Mouse (Mus musculus): ENCODE results near the gene Rnf135. TPM values are rescaled to one million over a fixed set of nuclear protein-coding genes. Genes with fewer than 3 reads are reported as not detected.
"Not testable (repeated sequence)": the region's sequence is repeated elsewhere in the genome, so short reads cannot be mapped to it uniquely, and the experiment has no call there.

Rnf135 gene
- 2.6 and 3.1 TPM in 2 replicates for polyA plus RNA-seq (2015; fragmentation: Nextera tagmentation; extraction: Ambion mirVana)

- no peaks in the 10 kb centered on the region for H3K36me3 ChIP-seq
- peak within 1 kb of the TSS; percentile 67 for H3K9ac ChIP-seq (replicated peaks)
- no peaks in the 10 kb centered on the region for H3K9me3 ChIP-seq
- WGBS: 1% methylated on average over 33 of the region's 33 CpGs
- peak within 1 kb of the TSS; percentile 47 for H3K4me3 ChIP-seq (replicated peaks)
- peak within 1 kb of the TSS; percentile 9; the same call in 1 of the 2 replicates for H3K27ac ChIP-seq
- peak; percentile 63 for ATAC-seq
- H3K27me3 ChIP-seq: no peaks in the 10 kb centered on the region
- peak within 1 kb of the TSS; percentile 60 for H3K4me2 ChIP-seq (replicated peaks)
- peaks cover 10% of the 10 kb centered on the region; the same call in 1 of the 2 replicates for H3K4me1 ChIP-seq (replicated peaks)
Observed at GRCm38 (mm10) chr11:80183705-80184255, at the start of gene Rnf135. TSS of gene Rnf135 (plus strand) at chr11:80183851.

GRCm38 (mm10) chr11:80134744-80135143, 48.9 kb upstream of the Rnf135 start:
- ATAC-seq: no peak
- Histone ChIP-seq H3K4me1 (replicated peaks) (no peaks in the 10 kb centered on the region; the same call in 1 of the 2 replicates), H3K4me3 (replicated peaks) (no peak overlapping the region), H3K9ac (replicated peaks) (no peak overlapping the region), H3K27me3 (no peaks in the 10 kb centered on the region), H3K36me3 (peaks cover 51% of the 10 kb centered on the region), H3K9me3 (no peaks in the 10 kb centered on the region), H3K4me2 (replicated peaks) (no peak overlapping the region), H3K27ac (no peak overlapping the region)
- WGBS: 79% methylated on average over 4 of the region's 4 CpGs

GRCm38 (mm10) chr11:80135954-80136683, 47.5 kb upstream of the Rnf135 start:
- peaks cover 5% of the 10 kb centered on the region for H3K4me1 ChIP-seq (replicated peaks)
- WGBS: 88% methylated on average over 11 of the region's 11 CpGs
- peaks cover 52% of the 10 kb centered on the region for H3K36me3 ChIP-seq
- no peak overlapping the region for H3K4me2 ChIP-seq (replicated peaks)
- H3K27ac ChIP-seq: no peak overlapping the region
- H3K27me3 ChIP-seq: no peaks in the 10 kb centered on the region
- H3K9me3 ChIP-seq: no peaks in the 10 kb centered on the region
- no peak overlapping the region for H3K4me3 ChIP-seq (replicated peaks)
- no peak for ATAC-seq
- H3K9ac ChIP-seq (replicated peaks): no peak overlapping the region

GRCm38 (mm10) chr11:80136786-80137185, 46.9 kb upstream of the Rnf135 start:
- 94% methylated on average over 13 of the region's 13 CpGs for WGBS
- Histone ChIP-seq H3K9ac (replicated peaks) (no peak overlapping the region), H3K4me3 (replicated peaks) (no peak overlapping the region), H3K9me3 (no peaks in the 10 kb centered on the region), H3K4me1 (replicated peaks) (peaks cover 9% of the 10 kb centered on the region), H3K4me2 (replicated peaks) (no peak overlapping the region), H3K27ac (no peak overlapping the region), H3K27me3 (no peaks in the 10 kb centered on the region), H3K36me3 (peaks cover 49% of the 10 kb centered on the region)
- ATAC-seq: no peak

GRCm38 (mm10) chr11:80137773-80138172, 45.9 kb upstream of the Rnf135 start:
- H3K4me1 ChIP-seq (replicated peaks): peaks cover 14% of the 10 kb centered on the region
- H3K9ac ChIP-seq (replicated peaks): no peak overlapping the region
- ATAC-seq: no peak
- no peaks in the 10 kb centered on the region for H3K27me3 ChIP-seq
- no peak overlapping the region for H3K27ac ChIP-seq
- no peak overlapping the region for H3K4me2 ChIP-seq (replicated peaks)
- H3K9me3 ChIP-seq: no peaks in the 10 kb centered on the region
- H3K36me3 ChIP-seq: peaks cover 41% of the 10 kb centered on the region
- 90% methylated on average over 5 of the region's 5 CpGs for WGBS
- H3K4me3 ChIP-seq (replicated peaks): no peak overlapping the region

- under 1% methylated on average over 40 of the region's 40 CpGs for WGBS
- no peaks in the 10 kb centered on the region for H3K9me3 ChIP-seq
Observed at GRCm38 (mm10) chr11:80141825-80142521, 41.7 kb upstream of the Rnf135 start, which contains the start of gene Tefm. TSS of gene Tefm (minus strand) at chr11:80142175.

GRCm38 (mm10) chr11:80142872-80143271, 40.8 kb upstream of the Rnf135 start:
- Histone ChIP-seq H3K9ac (replicated peaks) (peak overlapping the region; percentile 88; the same call in 1 of the 2 replicates), H3K4me1 (replicated peaks) (peaks cover 17% of the 10 kb centered on the region), H3K4me2 (replicated peaks) (peak overlapping the region; percentile 73), H3K4me3 (replicated peaks) (peak overlapping the region; percentile 85), H3K27me3 (no peaks in the 10 kb centered on the region), H3K27ac (no peak overlapping the region), H3K9me3 (no peaks in the 10 kb centered on the region), H3K36me3 (peaks cover 12% of the 10 kb centered on the region)
- no peak for ATAC-seq
- whole genome bisulfite sequencing: 39% methylated on average over 8 of the region's 8 CpGs

More at GRCm38 (mm10) chr11:80141825-80142521, 41.7 kb upstream of the Rnf135 start, which contains the start of gene Tefm:
- H3K36me3 ChIP-seq: peaks cover 20% of the 10 kb centered on the region
- peaks cover 17% of the 10 kb centered on the region for H3K4me1 ChIP-seq (replicated peaks)
- peak within 1 kb of the TSS; percentile 89 for H3K27ac ChIP-seq
- no peaks in the 10 kb centered on the region for H3K27me3 ChIP-seq
- peak within 1 kb of the TSS; percentile 88 for H3K9ac ChIP-seq (replicated peaks)
- H3K4me2 ChIP-seq (replicated peaks): peak within 1 kb of the TSS; percentile 73
- peak within 1 kb of the TSS; percentile 85 for H3K4me3 ChIP-seq (replicated peaks)
- ATAC-seq: peak; percentile 95

GRCm38 (mm10) chr11:80145787-80146275, 37.8 kb upstream of the Rnf135 start:
- no peak overlapping the region for H3K4me2 ChIP-seq (replicated peaks)
- no peak for ATAC-seq
- 78% methylated on average over 10 of the region's 10 CpGs for WGBS
- H3K4me3 ChIP-seq (replicated peaks): no peak overlapping the region
- no peak overlapping the region for H3K27ac ChIP-seq
- no peaks in the 10 kb centered on the region for H3K27me3 ChIP-seq
- H3K4me1 ChIP-seq (replicated peaks): peaks cover 14% of the 10 kb centered on the region
- H3K36me3 ChIP-seq: no peaks in the 10 kb centered on the region
- H3K9ac ChIP-seq (replicated peaks): no peak overlapping the region
- no peaks in the 10 kb centered on the region for H3K9me3 ChIP-seq

GRCm38 (mm10) chr11:80147748-80148147, 35.9 kb upstream of the Rnf135 start:
- H3K36me3 ChIP-seq: no peaks in the 10 kb centered on the region
- WGBS: 81% methylated on average over 6 of the region's 6 CpGs
- peaks cover 3% of the 10 kb centered on the region for H3K4me1 ChIP-seq (replicated peaks)
- no peak overlapping the region for H3K27ac ChIP-seq
- no peak overlapping the region for H3K4me2 ChIP-seq (replicated peaks)
- no peak overlapping the region for H3K9ac ChIP-seq (replicated peaks)
- peaks cover 11% of the 10 kb centered on the region for H3K27me3 ChIP-seq
- ATAC-seq: no peak
- H3K4me3 ChIP-seq (replicated peaks): no peak overlapping the region
- no peaks in the 10 kb centered on the region for H3K9me3 ChIP-seq

GRCm38 (mm10) chr11:80148313-80148712, 35.3 kb upstream of the Rnf135 start:
- ATAC-seq: no peak
- no peaks in the 10 kb centered on the region for H3K4me1 ChIP-seq (replicated peaks)

GRCm38 (mm10) chr11:80148974-80149373, 34.7 kb upstream of the Rnf135 start:
- 63% methylated on average over 2 of the region's 4 CpGs for WGBS
- H3K9me3 ChIP-seq; H3K4me1 ChIP-seq (replicated peaks); ATAC-seq; H3K36me3 ChIP-seq; H3K27ac ChIP-seq; H3K4me2 ChIP-seq (replicated peaks); H3K9ac ChIP-seq (replicated peaks); H3K4me3 ChIP-seq (replicated peaks): not testable (repeated sequence)
- peaks cover 23% of the 10 kb centered on the region for H3K27me3 ChIP-seq

More at GRCm38 (mm10) chr11:80148313-80148712, 35.3 kb upstream of the Rnf135 start:
- H3K27ac ChIP-seq: no peak overlapping the region
- H3K4me3 ChIP-seq (replicated peaks): no peak overlapping the region
- WGBS: 52% methylated on average over 1 of the region's 1 CpGs
- peaks cover 16% of the 10 kb centered on the region for H3K27me3 ChIP-seq
- no peaks in the 10 kb centered on the region for H3K36me3 ChIP-seq
- no peak overlapping the region for H3K4me2 ChIP-seq (replicated peaks)
- no peaks in the 10 kb centered on the region for H3K9me3 ChIP-seq
- no peak overlapping the region for H3K9ac ChIP-seq (replicated peaks)
